30 mouse cellular contexts compared by ENCODE assay signal in genomic region chr11:117774925-117775324, GRCm38 (mm10). TPM values are rescaled to one million over a fixed set of nuclear protein-coding genes. Genes with fewer than 3 reads are reported as not detected.
A peak's percentile ranks its signal among the peaks of the same experiment; 100 is the strongest.
DNase-seq lines count a peak whose midpoint lies in the region; ATAC-seq lines count a peak whose summit lies in the region.
"Had no signal": no experiment of that assay in that cellular context is flagged by ENCODE, and none has a peak within 500 bp of the region (broad histone marks: within the 10 kb centered on the region; RNA-seq: fewer than 3 reads in every experiment).

No protein-coding gene starts in this region.

- H3K36me3 ChIP-seq in heart, embryonic 12.5 days, result peaks cover 79% of the 10 kb centered on the region

- WGBS in heart, embryonic 12.5 days, result 92% methylated on average over 10 of the region's 10 CpGs

- intact Hi-C loops in heart, postnatal 10 days (cut with DNase I), result loop anchor here (5.0 kb wide), 1 partner anchor 63 kb away; no protein-coding TSS in a partner anchor
- intact Hi-C loops in heart, postnatal 36 days (cut with DNase I), result loop anchor here (5.0 kb wide), 1 partner anchor 388 kb away; no protein-coding TSS in a partner anchor

- peaks cover 15% of the 10 kb centered on the region for H3K4me1 ChIP-seq in heart, embryonic 12.5 days (replicated peaks)

- no peak overlapping the region for H3K4me2 ChIP-seq in heart, embryonic 12.5 days
- H3K4me2 ChIP-seq: forebrain, embryonic 13.5 days; hindbrain, embryonic 14.5 days had no signal

- no peak overlapping the region for H3K27ac ChIP-seq in heart, embryonic 12.5 days (ENCODE audit: poor library complexity, severe bottlenecking)
- H3K27ac ChIP-seq: forebrain, embryonic 10.5 days; forebrain, embryonic 13.5 days; hindbrain, embryonic 14.5 days; hindbrain, postnatal 0 days had no signal

- no peaks in the 10 kb centered on the region for H3K27me3 ChIP-seq in heart, embryonic 12.5 days (replicated peaks)

- peak; percentile 53 to 54 for DNase-seq in cerebellum, postnatal 10 days
- DNase-seq in cerebellum, postnatal 4 days (ENCODE audit: low spot score in 2 of 2), result no peak
- peak; percentile 34 to 62 for DNase-seq in heart, adult 18-20 months
- peak; percentile 52 to 61 for DNase-seq in heart, postnatal 10 days
- DNase-seq in heart, postnatal 36 days, result no peak
- DNase-seq: adrenal gland, adult 8-10 months; adrenal gland, postnatal 25 days; cerebellum, adult 11-12 months; cerebellum, adult 9-10 months; cerebellum, postnatal 36 days; gastrocnemius, postnatal 10 days; gastrocnemius, postnatal 36 days; kidney, adult 18-20 months; kidney, adult 9 months had no signal

- no peak overlapping the region for H3K9ac ChIP-seq in heart, embryonic 12.5 days
- H3K9ac ChIP-seq: forebrain, embryonic 13.5 days; hindbrain, embryonic 14.5 days had no signal

- no peak overlapping the region for H3K4me3 ChIP-seq in heart, embryonic 12.5 days
- H3K4me3 ChIP-seq: forebrain, embryonic 10.5 days; forebrain, embryonic 13.5 days had no signal

- ATAC-seq in heart, embryonic 12.5 days (ENCODE audit: insufficient number of reproducible peaks, low FRiP score), result no peak
- ATAC-seq: activated CD4-positive, CD25-positive, alpha-beta regulatory T cell, adult 4 months; forebrain, embryonic 13.5 days; forebrain, embryonic 16.5 days; hindbrain, postnatal 0 days; inflammation-experienced regulatory T-cells, adult 6 months; intestine, embryonic 16.5 days had no signal

- no peaks in the 10 kb centered on the region for H3K9me3 ChIP-seq in heart, embryonic 12.5 days (replicated peaks)
- H3K9me3 ChIP-seq: forebrain, embryonic 10.5 days; forebrain, embryonic 13.5 days had no signal

RNA-seq across cellular contexts. Expression of gene Tmc8, which starts 7.0 kb away (rescaled TPM):
- 1 to 10 TPM; 4.6 to 5.6 TPM for total RNA-seq in heart, adult 18-20 months (2021)
- 4.0 and 4.1 TPM in 2 replicates for polyA plus RNA-seq in heart, embryonic 12.5 days (2016; fragmentation: Nextera tagmentation; extraction: Ambion mirVana)
- 1 to 10 TPM; 4.4 to 6.4 TPM for total RNA-seq in heart, postnatal 10 days (2021)
- 1 to 10 TPM; 4.0 to 4.1 TPM for total RNA-seq in heart, postnatal 36 days (2021)

RNA-seq across cellular contexts. Expression of gene Tmc6, which starts 7.1 kb away (rescaled TPM):
- total RNA-seq in heart, adult 18-20 months (2021), result 10 to 100 TPM; 11.6 to 16.4 TPM
- polyA plus RNA-seq in heart, embryonic 12.5 days (2016; fragmentation: Nextera tagmentation; extraction: Ambion mirVana), result 23.8 and 26.5 TPM in 2 replicates
- 10 to 100 TPM; 29.4 to 33.7 TPM for total RNA-seq in heart, postnatal 10 days (2021)
- 10 to 100 TPM; 11.2 to 18.4 TPM for total RNA-seq in heart, postnatal 36 days (2021)

RNA-seq across cellular contexts. Expression of gene 6030468B19Rik, which starts 22.5 kb away (rescaled TPM):
- total RNA-seq in heart, adult 18-20 months (2021), result not detected
- polyA plus RNA-seq in heart, embryonic 12.5 days (2016; fragmentation: Nextera tagmentation; extraction: Ambion mirVana), result 0.71 and 1.7 TPM in 2 replicates
- not detected for total RNA-seq in heart, postnatal 10 days (2021)
- total RNA-seq in heart, postnatal 36 days (2021), result not detected
- total RNA-seq: adrenal gland, adult 8-10 months; adrenal gland, postnatal 25 days; ES-E14; gastrocnemius, adult 18-20 months; gastrocnemius, postnatal 10 days; gastrocnemius, postnatal 36 days; granulocyte monocyte progenitor cell, adult 5-6 weeks; hindbrain, postnatal 0 days had no signal
- polyA plus RNA-seq: embryonic facial prominence, embryonic 14.5 days; forebrain, embryonic 13.5 days; forebrain, embryonic 16.5 days; heart, postnatal 0 days; hindbrain, embryonic 11.5 days; hindbrain, postnatal 0 days had no signal

RNA-seq across cellular contexts. Expression of gene Gm20708, which starts 34.5 kb away (rescaled TPM):
- total RNA-seq in heart, adult 18-20 months (2021), result 1 to 10 TPM in 1 of 2 experiments, under 1 TPM in 1; 0.87 to 1.4 TPM
- 0.78 and 0.82 TPM in 2 replicates for polyA plus RNA-seq in heart, embryonic 12.5 days (2016; fragmentation: Nextera tagmentation; extraction: Ambion mirVana)
- 1 to 10 TPM; 1.5 to 2.5 TPM for total RNA-seq in heart, postnatal 10 days (2021)
- total RNA-seq in heart, postnatal 36 days (2021), result 1 to 10 TPM in 1 of 2 experiments, not detected in 1; 1.1 TPM
- total RNA-seq: hindbrain, postnatal 0 days had no signal
- polyA plus RNA-seq: embryonic facial prominence, embryonic 11.5 days had no signal

RNA-seq across cellular contexts. Expression of gene Syngr2, which starts 34.5 kb away (rescaled TPM):
- total RNA-seq in heart, adult 18-20 months (2021), result 100 to 1,000 TPM; 112 TPM
- polyA plus RNA-seq in heart, embryonic 12.5 days (2016; fragmentation: Nextera tagmentation; extraction: Ambion mirVana), result 68.9 and 69.3 TPM in 2 replicates
- 100 to 1,000 TPM; 100 to 105 TPM for total RNA-seq in heart, postnatal 10 days (2021)
- 100 to 1,000 TPM; 109 to 119 TPM for total RNA-seq in heart, postnatal 36 days (2021)

Comparison
In these comparisons a context has a peak if more than half of its experiments do, and no peak if none do; other contexts are left out.
1. DNase-seq: peak in cerebellum, postnatal 10 days (2 of 2), heart, adult 18-20 months (2 of 2) and heart, postnatal 10 days (2 of 2); none in cerebellum, postnatal 4 days (0 of 2) and heart, postnatal 36 days (0 of 2).